Mouse (Mus musculus): ENCODE measurements at regions not wholly inside any gene's neighbourhood (a gene's known extent, or its start where the extent isn't known, plus 50 kb on each side); places are given as distances from the start of the nearest gene placed in this dataset.

- no peak for DNase-seq (ENCODE audit: low spot score in 2 of 2)
Observed at GRCm38 (mm10) chr2:11118625-11119024, 53.3 kb upstream of the Prkcq start.

GRCm38 (mm10) chr2:11119301-11119700 is 52.6 kb upstream of the Prkcq start:
- DNase-seq (ENCODE audit: low spot score in 2 of 2): no peak

All from right cerebral cortex, postnatal 36 days (tissue).